In genomic region chr1:23995420-23995819, GRCm38 (mm10) we compare ENCODE assay signal across 26 mouse cellular contexts. TPM values are rescaled to one million over a fixed set of nuclear protein-coding genes. Genes with fewer than 3 reads are reported as not detected.
DNase-seq lines count a peak whose midpoint lies in the region; ATAC-seq and TF ChIP-seq lines count a peak whose summit lies in the region.
"Had no signal": no experiment of that assay in that cellular context is flagged by ENCODE, and none has a peak within 500 bp of the region (broad histone marks: within the 10 kb centered on the region; RNA-seq: fewer than 3 reads in every experiment).

No protein-coding gene starts in this region.

- peaks cover 4% of the 10 kb centered on the region; the same call in 1 of the 2 replicates for H3K4me1 ChIP-seq in E14TG2a.4 (replicated peaks; ENCODE audit: low read depth, low read length)
- no peaks in the 10 kb centered on the region for H3K4me1 ChIP-seq in ES-E14 (ENCODE audit: control insufficient read depth in 2 of 2, insufficient read depth in 2 of 2, low read length in 2 of 2, poor library complexity in 1 of 2)
- H3K4me1 ChIP-seq: embryonic facial prominence, embryonic 10.5 days; embryonic facial prominence, embryonic 13.5 days; forebrain, embryonic 10.5 days; hindbrain, embryonic 12.5 days; hindbrain, embryonic 15.5 days had no signal

- in situ Hi-C loops in ES-E14 (cut with MboI; ENCODE audit: low sequenced_read_pairs in 2 of 2, unreplicated experiment in 2 of 2): no loop called here

- peak; percentile 25; the same call in 1 of the 2 replicates for TF ChIP-seq CTCF in layer of hippocampus, adult 2 months (conservative IDR thresholded peaks at IDR 0.05)
- peak; percentile 35; the same call in 1 of the 2 replicates for TF ChIP-seq CTCF in E14TG2a.4 (conservative IDR thresholded peaks at IDR 0.05; ENCODE audit: low read length)

- no peaks in the 10 kb centered on the region for H3K27me3 ChIP-seq in E14TG2a.4 (ENCODE audit: insufficient read depth, low read length)
- H3K27me3 ChIP-seq: CH12.LX; embryonic facial prominence, embryonic 13.5 days; hindbrain, embryonic 12.5 days; hindbrain, embryonic 15.5 days had no signal

- no peak overlapping the region for H3K9ac ChIP-seq in ES-E14 (ENCODE audit: insufficient read depth, low read depth, low read length, poor library complexity, severe bottlenecking)
- H3K9ac ChIP-seq: embryonic facial prominence, embryonic 13.5 days; forebrain, postnatal 0 days; hindbrain, embryonic 12.5 days; hindbrain, embryonic 15.5 days had no signal

- no peak for DNase-seq in layer of hippocampus, adult 2 months (ENCODE audit: low spot score in 2 of 2)
- no peak for DNase-seq in layer of hippocampus, adult 8-10 months (ENCODE audit: low spot score in 2 of 2)
- DNase-seq in ES-E14 (ENCODE audit: low read depth, low spot score) (peak; percentile 15), ZHBTc4 (ENCODE audit: low read depth, low spot score) (peak; percentile 56)
- no peak for DNase-seq in spleen, postnatal 14 days (ENCODE audit: low spot score in 2 of 2)
- DNase-seq: adrenal gland, adult 2 months; adrenal gland, postnatal 14 days; B cell, adult 2 months; cerebellum, adult 11-12 months; cerebellum, adult 8-10 months; cerebellum, postnatal 10 days; cerebellum, postnatal 36 days; embryo, embryonic 11 days; forebrain, postnatal 0 days; gastrocnemius, postnatal 25 days had no signal

- H3K9me3 ChIP-seq in E14TG2a.4 (ENCODE audit: low read length) (no peaks in the 10 kb centered on the region), ES-E14 (ENCODE audit: control insufficient read depth, insufficient read depth, low read depth, low read length) (no peaks in the 10 kb centered on the region)
- H3K9me3 ChIP-seq: embryonic facial prominence, embryonic 10.5 days; embryonic facial prominence, embryonic 13.5 days; forebrain, embryonic 10.5 days; G1E; hindbrain, embryonic 12.5 days; hindbrain, embryonic 15.5 days had no signal

- H3K27ac ChIP-seq in layer of hippocampus, adult 2 months: no peak overlapping the region
- H3K27ac ChIP-seq in ES-E14 (ENCODE audit: insufficient read depth, low read depth, low read length, poor library complexity, severe bottlenecking): no peak overlapping the region
- H3K27ac ChIP-seq: embryonic facial prominence, embryonic 10.5 days; embryonic facial prominence, embryonic 13.5 days; forebrain, embryonic 10.5 days; hindbrain, embryonic 12.5 days; hindbrain, embryonic 15.5 days had no signal

- no peak for ATAC-seq in activated CD4-positive, CD25-positive, alpha-beta regulatory T cell, adult 4 months
- ATAC-seq: forebrain, embryonic 14.5 days; forebrain, postnatal 0 days; intestine, postnatal 0 days had no signal

- H3K36me3 ChIP-seq in E14TG2a.4 (ENCODE audit: insufficient read depth, low read length): peaks cover 12% of the 10 kb centered on the region; the same call in 1 of the 2 replicates
- H3K36me3 ChIP-seq in ES-E14 (ENCODE audit: control insufficient read depth, insufficient read depth, low read length, poor library complexity, severe bottlenecking): no peaks in the 10 kb centered on the region

- H3K4me3 ChIP-seq in layer of hippocampus, adult 2 months: no peak overlapping the region
- H3K4me3 ChIP-seq in E14TG2a.4 (replicated peaks; ENCODE audit: low read length) (no peak overlapping the region), ES-E14 (ENCODE audit: insufficient read depth in 1 of 2, low read depth in 1 of 2, low read length in 2 of 2, poor library complexity in 1 of 2, severe bottlenecking in 1 of 2) (no peak overlapping the region)
- H3K4me3 ChIP-seq: embryonic facial prominence, embryonic 10.5 days; embryonic facial prominence, embryonic 13.5 days; forebrain, embryonic 10.5 days; hindbrain, embryonic 12.5 days; hindbrain, embryonic 15.5 days had no signal

TF ChIP-seq in ES-E14, 5 proteins besides CTCF, POLR2A, EP300 and RAD21:
- TF ChIP-seq ZC3H11A (IDR thresholded peaks at IDR 0.05; ENCODE audit: borderline replicate concordance, low read depth, low read length): peak; percentile 63
- no peak for TF ChIP-seq ZNF384 (IDR thresholded peaks at IDR 0.05; ENCODE audit: low read depth, low read length)
TF ChIP-seq in ES-E14: peak in this region for 1.

RNA-seq across cellular contexts. Expression of gene Sdhaf4, which starts 10.0 kb away (rescaled TPM):
- 10 to 100 TPM; 47.7 to 53.3 TPM for total RNA-seq in layer of hippocampus, adult 2 months (2021)
- total RNA-seq in layer of hippocampus, adult 8-10 months (2022): 10 to 100 TPM; 47.3 to 53.1 (median 49.7) TPM
- 18.2 and 21.0 TPM in 2 replicates for total RNA-seq in ES-E14 (2012; rRNA removed)
- 10 to 100 TPM; 73.5 to 84.1 TPM for polyA plus RNA-seq in activated CD4-positive, CD25-positive, alpha-beta regulatory T cell, adult 4 months (2017; shearing (Covaris generic))

Comparison
In these comparisons a context has a peak if more than half of its experiments do, and no peak if none do; other contexts are left out.
1. DNase-seq: peak in ES-E14 (single experiment) and ZHBTc4 (single experiment); none in layer of hippocampus, adult 2 months (0 of 2), layer of hippocampus, adult 8-10 months (0 of 2) and spleen, postnatal 14 days (0 of 2).